Mouse (Mus musculus) bone marrow macrophage, adult 2 months (primary cell): Measurements from ENCODE around the gene Capns1. TPM values are rescaled to one million over a fixed set of nuclear protein-coding genes. Genes with fewer than 3 reads are reported as not detected.
"Not testable (repeated sequence)": the region's sequence is repeated elsewhere in the genome, so short reads cannot be mapped to it uniquely, and the experiment has no call there.

Experiments
- H3K27ac ChIP-seq: 2 replicates; pipeline ENCODE4 v1.5.1; 2012; ENCODE audit warnings: low read depth, low read length; ENCODE audit not compliant: insufficient read depth
- H3K4me1 ChIP-seq: 2 replicates; pipeline ENCODE4 v1.6.1; 2012; ENCODE audit warnings: low read length; ENCODE audit not compliant: control insufficient read depth, insufficient read depth
- H3K4me3 ChIP-seq: 2 replicates; pipeline ENCODE4 v1.5.1; 2012; ENCODE audit warnings: mild to moderate bottlenecking, low read length, moderate library complexity; ENCODE audit not compliant: insufficient read depth
- CTCF ChIP-seq: IDR thresholded peaks from 2 replicates; pipeline ENCODE4 v1.5.1; 2012; ENCODE audit warnings: low read depth, mild to moderate bottlenecking, low read length, moderate library complexity
- POLR2A ChIP-seq: IDR thresholded peaks from 2 replicates; pipeline ENCODE4 v1.6.1; 2012; ENCODE audit warnings: mild to moderate bottlenecking, low read depth, low read length, borderline replicate concordance
- polyA plus RNA-seq: library from polyadenylated mRNA; stranded (reverse); fragments of >200 nt; gene quantifications from 2 replicates; pipeline ENCODE4 v1.2.4, GENCODE M21; 2012; ENCODE audit not compliant: missing spikeins, insufficient read depth, insufficient read length

Gene Capns1
- polyA plus RNA-seq, 1 experiment: 572 TPM

- no peak for TF ChIP-seq POLR2A
- no peak for TF ChIP-seq CTCF
- Histone ChIP-seq H3K4me3 (peak overlapping the region; percentile 66), H3K4me1 (peaks cover 23% of the 10 kb centered on the region), H3K27ac (peak overlapping the region; percentile 91)
Observed at GRCm38 (mm10) chr7:30194101-30194831, 4.3 kb downstream of the Capns1 start.

DNA sequence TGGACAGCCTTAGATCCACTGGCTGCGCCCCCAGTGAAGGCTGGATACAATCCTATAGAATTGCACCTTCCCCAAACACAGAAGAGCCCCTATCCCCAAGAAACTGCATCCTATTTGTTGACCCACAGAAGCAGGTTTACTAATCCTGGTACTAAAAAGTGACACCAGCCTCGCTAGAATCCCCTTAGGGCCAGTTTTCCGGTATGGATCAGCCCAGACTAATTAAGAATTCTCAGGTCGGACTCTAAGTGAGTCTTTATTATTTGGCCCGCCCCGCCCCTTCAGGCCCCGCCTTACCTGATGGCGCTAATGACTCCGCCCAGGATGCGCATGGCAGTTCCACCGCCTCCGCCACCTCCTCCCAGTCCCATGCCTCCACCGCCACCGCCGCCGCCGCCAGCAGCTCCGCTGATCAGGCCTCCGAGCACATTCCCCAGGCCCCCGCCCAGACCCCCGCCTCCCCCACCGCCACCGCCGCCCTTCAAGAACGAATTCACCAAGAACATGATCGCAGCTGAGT is 5.0 kb downstream of the Capns1 start:
- TF ChIP-seq POLR2A (no peak), CTCF (no peak)
- Histone ChIP-seq H3K4me1 (peaks cover 23% of the 10 kb centered on the region), H3K27ac (no peak overlapping the region; the same call in 1 of the 2 replicates), H3K4me3 (peak overlapping the region; percentile 66)

DNA sequence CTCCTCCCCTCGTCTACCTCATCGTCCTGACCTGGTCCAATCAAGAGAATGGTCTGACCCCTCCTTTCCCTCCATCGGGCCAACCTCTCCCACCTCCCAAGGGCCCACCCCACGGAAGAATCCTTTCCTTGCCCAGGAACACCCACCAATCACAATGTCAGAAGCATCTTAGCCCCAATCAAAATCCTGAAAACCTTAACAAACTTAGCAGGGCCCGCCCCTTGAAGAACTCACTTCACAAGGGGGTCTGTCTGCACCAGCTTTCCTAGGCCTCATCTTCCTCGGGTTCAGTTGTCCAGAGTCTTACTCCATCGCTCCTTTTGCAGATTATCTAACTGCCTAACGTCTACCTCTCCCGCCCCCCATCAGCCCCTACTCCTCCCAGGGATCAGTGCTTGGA is 5.6 kb downstream of the Capns1 start:
- Histone ChIP-seq H3K27ac (no peak overlapping the region), H3K4me1 (peaks cover 23% of the 10 kb centered on the region), H3K4me3 (peak overlapping the region; percentile 66)
- TF ChIP-seq CTCF (no peak), POLR2A (no peak)

- H3K4me1 ChIP-seq: peaks cover 23% of the 10 kb centered on the region
- no peak overlapping the region for H3K27ac ChIP-seq
- TF ChIP-seq CTCF (no peak), POLR2A (no peak)
- no peak overlapping the region for H3K4me3 ChIP-seq
Observed at GRCm38 (mm10) chr7:30192088-30192487, 6.5 kb downstream of the Capns1 start.

DNA sequence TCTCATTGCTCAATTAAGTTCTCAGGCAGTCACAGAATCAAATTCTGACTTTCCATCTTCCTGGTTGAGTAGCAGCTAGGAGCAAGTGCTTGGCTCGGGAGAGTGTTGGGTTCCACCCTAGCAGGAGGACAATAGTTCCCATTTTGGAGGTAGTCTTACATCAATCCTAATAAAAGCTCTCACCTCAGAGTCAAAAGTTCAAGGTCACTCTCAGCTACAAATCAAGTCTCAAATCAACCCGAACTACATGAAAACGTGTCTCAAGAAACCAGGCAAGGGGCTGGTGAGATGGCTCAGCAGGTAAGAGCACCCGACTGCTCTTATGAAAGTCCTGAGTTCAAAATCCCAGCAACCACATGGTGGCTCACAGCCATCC is 9.5 kb downstream of the Capns1 start:
- no peak for TF ChIP-seq POLR2A
- no peak for TF ChIP-seq CTCF
- H3K27ac ChIP-seq: no peak overlapping the region
- H3K4me3 ChIP-seq: no peak overlapping the region

GRCm38 (mm10) chr7:30188344-30189115 is 10.1 kb downstream of the Capns1 start:
- Histone ChIP-seq H3K4me1 (peaks cover 5% of the 10 kb centered on the region), H3K4me3 (no peak overlapping the region), H3K27ac (no peak overlapping the region)
- TF ChIP-seq POLR2A (no peak), CTCF (no peak)

More for the DNA sequence above, 9.5 kb downstream of the Capns1 start:
- peaks cover 5% of the 10 kb centered on the region for H3K4me1 ChIP-seq

GRCm38 (mm10) chr7:30184641-30185348 is 13.8 kb downstream of the Capns1 start:
- Histone ChIP-seq H3K4me3 (no peak overlapping the region), H3K4me1 (no peaks in the 10 kb centered on the region), H3K27ac (no peak overlapping the region)
- TF ChIP-seq POLR2A: no peak
- no peak for TF ChIP-seq CTCF

- no peak within 1 kb of the TSS; the same call in 1 of the 2 replicates for H3K27ac ChIP-seq
- no peaks in the 10 kb centered on the region for H3K4me1 ChIP-seq
- peak within 1 kb of the TSS; percentile 55 for H3K4me3 ChIP-seq
- TF ChIP-seq POLR2A (no peak), CTCF (no peak)
Observed at GRCm38 (mm10) chr7:30183879-30184289, 14.7 kb downstream of the Capns1 start, which contains the start of gene Cox7a1. Cox7a1 (plus strand) TSS chr7:30184144.

- not testable (repeated sequence) for H3K4me1 ChIP-seq
Observed at GRCm38 (mm10) chr7:30183189-30183588, 15.4 kb downstream of the Capns1 start.

GRCm38 (mm10) chr7:30181929-30182328 is 16.7 kb downstream of the Capns1 start:
- not testable (repeated sequence) for H3K4me3 ChIP-seq, H3K27ac ChIP-seq, H3K4me1 ChIP-seq

More at GRCm38 (mm10) chr7:30183189-30183588, 15.4 kb downstream of the Capns1 start:
- H3K27ac ChIP-seq, H3K4me3 ChIP-seq: not testable (repeated sequence)
